Mouse (Mus musculus) frontal cortex, postnatal 36 days (tissue): Measurements from ENCODE around the gene Dapl1.

ENCODE experiments used
- DNase-seq, 2 experiments: peaks; one replicate each; pipeline ENCODE4 v3.0.0; 2022; ENCODE audit warnings: low spot score in 2 of 2

Dapl1 gene

DNA sequence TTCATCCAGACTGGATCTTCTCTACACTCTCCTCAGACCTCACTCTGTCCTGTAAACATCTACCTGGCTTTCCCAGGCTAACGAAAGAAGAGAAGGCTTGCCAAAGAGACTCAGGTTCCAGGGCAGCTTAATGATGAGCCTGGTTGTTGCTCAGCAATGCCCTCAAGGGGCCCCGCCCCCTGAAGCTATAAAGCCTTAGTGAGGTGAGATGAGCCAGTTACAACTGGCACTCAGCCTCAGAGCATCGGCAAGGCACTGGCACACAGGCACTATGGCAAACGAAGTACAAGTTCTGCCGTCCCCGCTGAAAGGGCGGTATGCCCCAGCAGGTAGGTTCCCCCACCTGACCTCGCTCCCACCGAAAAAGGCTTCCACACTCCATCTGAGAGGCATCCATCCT, at the start of gene Dapl1:
Gene Dapl1, plus strand, starts transcription at position 216 of the 400 bp plus-strand sequence.
- no peak for DNase-seq

GRCm38 (mm10) chr2:59434820-59435219, 49.6 kb upstream of the Dapl1 start:
- DNase-seq: no peak

- peak; percentile 72 to 77 for DNase-seq
Measured at GRCm38 (mm10) chr2:59437684-59438393, 46.6 kb upstream of the Dapl1 start.

DNA sequence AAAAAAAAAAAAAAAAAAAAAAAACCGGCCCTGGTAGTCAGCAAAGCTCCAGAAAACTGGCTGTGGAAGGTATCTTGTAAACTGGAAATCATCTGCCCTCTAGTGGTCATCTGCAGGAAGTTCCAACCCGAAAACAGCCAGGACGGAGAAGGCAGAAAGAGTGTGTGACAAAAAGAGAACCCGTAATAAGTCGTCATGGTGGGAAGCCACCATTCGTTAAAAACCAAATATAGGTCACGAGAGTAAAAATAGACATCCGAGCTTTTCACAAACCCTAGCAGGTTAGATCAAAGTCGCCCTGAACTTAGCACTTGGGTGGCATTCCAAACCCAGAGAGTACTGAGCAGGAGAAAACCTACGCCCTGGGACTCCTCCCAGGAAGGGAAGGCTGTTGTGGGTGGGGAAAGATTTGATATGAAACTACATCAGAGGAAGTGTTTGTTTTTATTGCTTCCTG, 45.9 kb upstream of the Dapl1 start:
- DNase-seq: peak; percentile 65 to 77

- DNase-seq: no peak
Measured at GRCm38 (mm10) chr2:59439824-59440223, 44.6 kb upstream of the Dapl1 start.

GRCm38 (mm10) chr2:59440481-59440880, 44.0 kb upstream of the Dapl1 start:
- DNase-seq: peak; percentile 17 to 22

DNA sequence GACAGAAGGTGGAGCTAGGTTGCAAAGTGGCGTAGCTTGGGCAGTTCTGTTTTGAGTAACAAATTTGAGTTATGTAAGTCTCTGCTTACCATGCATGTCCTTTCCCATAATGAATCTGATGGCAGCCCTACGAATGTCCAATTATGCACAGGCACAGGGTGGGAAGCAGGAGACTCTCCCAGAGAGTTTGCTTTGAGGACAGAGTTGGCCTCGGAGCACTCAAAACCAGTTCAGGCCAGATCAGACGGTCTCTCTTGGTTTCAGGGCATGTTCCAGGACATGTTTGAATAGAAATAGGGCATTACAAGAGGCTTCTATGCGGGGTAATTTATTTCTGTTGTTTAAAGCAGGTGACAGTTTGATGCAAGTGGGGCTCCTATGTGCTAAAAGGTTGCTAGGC, 42.8 kb upstream of the Dapl1 start:
- no peak for DNase-seq

- no peak for DNase-seq
Measured at GRCm38 (mm10) chr2:59446671-59447070, 37.8 kb upstream of the Dapl1 start.

DNA sequence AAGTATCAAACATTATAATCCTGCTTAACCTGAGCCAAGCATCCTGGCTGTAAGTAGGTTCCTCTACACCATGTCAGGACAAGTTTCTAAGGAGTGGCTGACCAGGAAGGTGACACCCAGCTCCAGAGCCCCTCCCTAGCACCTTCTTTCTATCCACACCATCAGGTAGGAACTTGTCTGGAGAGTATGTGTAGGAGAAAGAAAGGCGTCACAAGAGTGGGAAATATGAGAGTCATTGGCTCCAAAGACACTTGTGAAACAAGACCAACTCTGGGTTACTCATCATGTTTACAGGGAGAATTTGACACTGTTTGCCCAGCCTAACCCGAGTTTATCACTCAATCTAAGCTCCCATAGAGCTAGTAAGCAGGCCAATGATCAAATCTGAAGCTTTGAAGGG, 36.7 kb upstream of the Dapl1 start:
- DNase-seq: no peak

GRCm38 (mm10) chr2:59448516-59448915, 35.9 kb upstream of the Dapl1 start:
- DNase-seq: no peak

- no peak for DNase-seq
Measured at GRCm38 (mm10) chr2:59448921-59449320, 35.5 kb upstream of the Dapl1 start.

DNA sequence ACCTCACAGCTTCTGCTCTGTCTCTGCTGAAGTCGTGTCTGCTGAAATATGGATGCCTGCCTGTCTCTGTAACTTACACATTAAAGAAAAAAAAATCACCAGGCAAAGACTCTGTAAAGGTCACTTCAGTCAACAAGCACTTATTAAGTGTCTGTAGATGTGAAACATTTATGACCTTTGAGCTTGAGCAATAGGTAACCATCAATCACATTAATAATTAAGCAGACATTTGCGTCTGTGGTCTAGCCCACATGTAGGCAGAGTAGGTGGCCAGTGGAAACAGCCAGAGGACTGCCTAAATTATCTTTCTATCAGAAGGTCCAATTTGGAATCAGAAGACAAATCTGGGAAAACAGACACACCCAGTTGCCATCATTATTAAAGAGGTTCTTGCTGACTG, 32.8 kb upstream of the Dapl1 start:
- no peak for DNase-seq

DNA sequence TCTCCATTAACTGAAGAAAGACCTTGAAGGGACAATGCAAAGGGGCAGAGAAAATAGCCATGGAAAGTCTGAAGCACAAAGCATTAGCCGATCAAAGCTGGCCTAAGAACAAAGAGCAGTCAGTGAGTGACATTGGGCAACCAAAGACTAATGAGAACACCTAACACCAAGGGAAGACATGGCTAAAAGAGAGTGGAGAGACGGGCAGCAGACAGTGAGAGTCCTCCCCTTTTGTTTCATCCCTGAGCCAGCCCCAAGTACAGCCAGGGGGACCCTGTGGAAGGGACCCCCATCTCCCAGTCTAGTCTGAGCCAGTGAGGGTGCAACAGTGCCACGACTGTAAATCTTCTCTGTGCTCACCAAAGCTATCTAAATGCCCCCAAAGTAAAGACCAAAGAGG, 32.4 kb upstream of the Dapl1 start:
- DNase-seq: no peak

DNA sequence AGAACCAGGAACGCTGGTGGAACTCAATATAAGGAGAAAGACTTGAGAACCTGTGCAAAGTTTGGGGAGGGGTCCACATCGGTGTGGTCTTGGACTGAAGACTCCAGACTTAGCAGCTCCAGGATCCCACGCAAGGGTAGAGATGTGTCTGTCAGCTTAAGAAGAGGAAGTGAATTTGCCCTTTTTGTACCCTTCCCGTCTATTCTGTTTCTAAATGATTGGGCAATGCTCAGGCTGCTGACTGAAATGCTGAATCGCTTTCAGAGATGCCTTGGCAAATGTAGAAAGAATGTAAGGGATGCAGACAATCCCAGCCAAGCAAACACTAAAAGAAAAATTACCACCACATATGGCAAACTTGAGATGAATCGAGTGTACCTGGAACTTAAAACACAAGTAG, 22.4 kb upstream of the Dapl1 start:
- DNase-seq: no peak

- DNase-seq: no peak
Measured at GRCm38 (mm10) chr2:59463428-59464182, 20.8 kb upstream of the Dapl1 start.

DNA sequence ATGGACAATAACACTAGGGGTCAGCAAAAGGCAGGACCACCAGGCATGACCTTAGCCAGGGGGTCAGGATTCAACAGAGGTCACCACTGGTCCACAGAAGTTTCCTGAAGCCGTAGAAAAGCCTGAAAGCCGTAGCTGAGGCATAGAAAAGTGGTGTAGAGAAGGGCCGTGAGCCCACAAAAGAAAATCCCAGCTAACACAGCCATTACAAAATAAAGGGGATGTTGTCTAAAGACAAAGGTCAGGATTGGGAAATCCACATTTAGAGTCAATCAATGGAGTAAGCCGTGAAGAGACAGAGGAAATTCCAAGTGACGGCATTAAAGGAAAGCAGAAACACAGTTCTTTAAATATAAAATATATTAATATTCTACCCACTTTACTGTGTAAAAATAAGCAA, 18.8 kb upstream of the Dapl1 start:
- no peak for DNase-seq

GRCm38 (mm10) chr2:59466358-59466757, 18.1 kb upstream of the Dapl1 start:
- no peak for DNase-seq

GRCm38 (mm10) chr2:59467085-59467484, 17.4 kb upstream of the Dapl1 start:
- DNase-seq: peak in 1 of 2 experiments; percentile 4

DNA sequence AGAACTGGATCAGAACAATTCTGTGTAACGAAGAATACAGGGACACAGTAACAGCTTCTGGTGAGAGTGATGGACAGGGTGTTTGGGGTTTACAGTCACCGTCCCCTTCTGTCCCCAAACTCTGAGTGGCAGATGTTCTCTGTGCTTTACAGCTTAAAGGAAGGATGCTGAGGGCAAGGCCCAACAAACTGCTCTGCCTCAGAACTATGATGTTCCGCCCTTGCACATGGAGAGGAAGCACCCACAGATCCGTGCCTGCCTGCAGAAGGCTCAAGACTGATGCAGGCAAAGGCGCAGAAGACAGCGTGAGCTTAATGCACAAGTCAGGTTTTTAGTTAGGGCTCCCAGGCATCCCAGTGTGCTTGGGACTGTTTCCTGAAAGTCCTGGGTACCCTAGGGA, 16.5 kb upstream of the Dapl1 start:
- DNase-seq: no peak

DNA sequence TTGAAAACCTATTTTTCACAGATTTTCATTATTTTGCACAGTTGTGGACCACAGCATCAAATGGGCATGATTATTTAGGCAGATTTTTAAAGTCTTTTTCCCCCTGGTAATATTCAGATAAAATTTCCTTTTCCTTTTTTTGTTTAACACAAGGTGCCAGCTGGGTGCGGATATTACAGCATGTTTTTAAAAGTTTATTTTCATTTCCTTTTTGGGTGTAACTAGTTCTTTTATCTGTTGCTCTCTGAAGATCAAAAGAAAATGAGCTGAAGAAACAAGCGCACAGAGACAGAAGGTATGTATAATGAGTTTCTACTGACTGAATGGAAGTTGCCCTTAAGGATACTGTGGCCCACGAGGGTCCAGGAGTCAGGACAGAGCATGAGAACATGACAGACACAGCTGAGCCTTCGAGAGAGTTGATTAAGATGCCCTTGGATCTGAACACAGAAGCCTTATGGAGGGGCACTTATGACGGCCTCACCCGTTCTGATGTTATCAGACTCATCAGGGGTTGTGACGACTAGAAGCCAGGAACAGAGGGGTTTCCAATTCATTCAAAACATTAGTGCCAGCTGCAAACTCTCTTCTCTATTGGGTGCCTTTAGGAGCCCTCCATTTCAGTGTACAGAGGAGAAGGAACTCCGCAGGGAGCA, 14.7 kb upstream of the Dapl1 start:
- no peak for DNase-seq

DNA sequence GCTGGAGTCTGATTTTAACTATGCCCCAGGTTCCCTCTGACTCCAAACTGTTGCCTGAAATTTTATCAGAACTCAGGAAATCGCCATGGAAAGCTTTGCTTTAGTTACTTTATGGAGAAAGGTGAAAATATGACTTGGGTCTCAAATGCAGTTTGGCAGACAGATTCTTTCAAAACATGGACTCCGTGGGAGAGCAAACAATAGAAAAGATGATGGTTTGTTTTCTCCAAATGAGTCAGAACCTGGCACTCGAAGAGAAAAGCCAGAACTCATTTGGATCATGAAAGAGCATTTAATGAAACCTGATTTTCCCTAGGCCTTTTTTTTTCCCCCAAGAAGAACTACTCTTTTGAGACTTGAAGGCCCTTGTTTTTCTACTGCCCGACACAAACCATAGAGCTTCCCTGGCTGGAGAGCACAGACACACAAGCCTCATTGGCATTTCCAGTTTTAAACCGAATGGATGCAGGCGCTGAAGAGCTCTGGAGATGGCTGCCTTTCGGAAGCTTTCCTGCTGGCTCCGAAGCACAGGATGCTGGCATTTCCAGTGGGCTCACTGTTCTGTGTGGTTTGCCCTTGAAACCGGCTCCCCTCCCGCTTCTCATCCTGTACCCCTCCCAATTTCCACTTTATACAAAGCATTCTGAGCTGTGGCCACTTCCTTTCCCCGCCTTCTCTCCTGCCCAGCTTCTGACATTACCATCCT, 14.0 kb upstream of the Dapl1 start:
- no peak for DNase-seq
